Mouse (Mus musculus): Measurements from ENCODE around the gene Bmf.

GRCm38 (mm10) chr2:118497890-118498289 is 51.6 kb downstream of the Bmf start:
- TF ChIP-seq CTCF (IDR thresholded peaks at IDR 0.05; ENCODE audit: extremely low read depth, insufficient read depth, low read length), result no peak
- TF ChIP-seq POLR2A (IDR thresholded peaks at IDR 0.05; ENCODE audit: extremely low read depth, insufficient read depth, low read length), result no peak
